Mouse (Mus musculus) stomach, postnatal 0 days (tissue): ENCODE results near the gene F2.

Experiments used
- CTCF ChIP-seq: IDR thresholded peaks from 2 replicates; pipeline ENCODE4 v1.5.1; 2016; ENCODE audit warnings: antibody characterized with exemption, low read depth, mild to moderate bottlenecking, moderate library complexity
- EP300 ChIP-seq: optimal IDR thresholded peaks from 2 replicates; pipeline ENCODE3; 2016; ENCODE audit warnings: antibody characterized with exemption

- no peak for TF ChIP-seq CTCF
- no peak for TF ChIP-seq EP300
Observed at GRCm38 (mm10) chr2:91649152-91649551, 12.9 kb upstream of the F2 start.
